Mouse (Mus musculus) ES-E14 (cell line): ENCODE results near the gene Commd9.

Experiments
- CHD2 ChIP-seq: IDR thresholded peaks from 2 replicates; pipeline ENCODE4 v1.6.1; 2014; ENCODE audit warnings: mild to moderate bottlenecking, low read depth, low read length, inconsistent platforms
- MAFK ChIP-seq: IDR thresholded peaks from 2 replicates; pipeline ENCODE4 v1.6.1; 2014; ENCODE audit warnings: mild to moderate bottlenecking, low read depth, low read length, inconsistent platforms; ENCODE audit not compliant: insufficient read depth

DNA sequence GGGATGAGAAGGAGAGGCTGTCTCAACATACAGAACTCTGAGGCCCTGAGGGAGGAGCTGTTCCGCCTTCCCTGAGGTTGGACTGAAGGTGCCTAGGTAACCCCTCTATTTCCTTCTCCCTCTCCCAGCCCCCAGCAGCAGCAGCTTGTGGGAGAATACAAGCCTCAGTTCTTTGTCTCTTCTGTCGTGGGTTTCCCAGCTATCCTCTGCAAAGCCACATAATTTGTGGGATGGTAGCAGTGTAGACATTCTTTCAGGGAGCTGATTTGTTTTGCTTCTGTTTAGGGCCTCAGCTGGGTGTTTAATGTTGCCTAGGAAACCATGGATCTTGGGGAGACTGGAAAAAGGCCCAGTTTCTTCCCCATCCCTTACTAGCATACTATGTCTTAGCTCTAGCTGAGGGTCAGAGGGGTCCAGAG is 34.1 kb downstream of the Commd9 start:
- TF ChIP-seq CHD2 = no peak
- no peak for TF ChIP-seq MAFK
